Mouse (Mus musculus): ENCODE data around the gene Pes1. TPM values are rescaled to one million over a fixed set of nuclear protein-coding genes. Genes with fewer than 3 reads are reported as not detected.

Pes1 gene
- total and polyA plus RNA-seq, 3 experiments = 240 to 498 (median 301) TPM

DNA sequence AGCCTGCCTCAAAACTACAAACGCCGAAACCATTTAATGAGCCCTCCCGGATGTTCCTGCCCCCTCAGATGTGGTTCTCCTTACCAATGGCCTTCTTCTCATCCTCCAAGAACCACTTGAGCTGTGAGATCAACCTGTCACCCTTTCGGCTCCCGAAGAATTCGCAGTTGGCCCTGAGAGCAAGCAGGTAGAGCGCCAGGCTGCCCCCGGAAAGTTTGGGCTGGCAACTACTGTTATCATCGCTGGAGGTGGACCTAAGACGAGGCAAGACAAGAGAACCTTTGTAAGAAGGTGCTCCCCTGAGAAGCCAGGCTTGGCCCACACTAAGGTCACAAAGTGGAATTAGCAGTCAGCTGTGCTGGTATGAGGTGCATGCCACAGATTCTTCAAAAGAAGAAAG lies 37.9 kb upstream of the Pes1 start:
- H3K36me3 ChIP-seq (ENCODE audit: control insufficient read depth in 1 of 2, insufficient read depth in 2 of 2, low read length in 2 of 2) = peaks cover 0 to 10% of the 10 kb centered on the region in 2 experiments; a peak in 2 of 4 replicates
- H3K9me3 ChIP-seq (replicated peaks; ENCODE audit: insufficient read depth, low read length) = no peaks in the 10 kb centered on the region
- H3K4me3 ChIP-seq (ENCODE audit: control insufficient read depth in 1 of 2, insufficient read depth in 1 of 2, low read depth in 2 of 2, low read length in 2 of 2) = no peak overlapping the region
- H3K27ac ChIP-seq (ENCODE audit: control insufficient read depth, low read depth, low read length) = no peak overlapping the region
- H3K4me1 ChIP-seq (ENCODE audit: control insufficient read depth in 1 of 2, insufficient read depth in 2 of 2, low read length in 2 of 2) = peaks cover 6 to 29% of the 10 kb centered on the region in 2 experiments
- no peak for TF ChIP-seq UBTF (IDR thresholded peaks at IDR 0.05; ENCODE audit: borderline replicate concordance, insufficient read depth, low read depth, low read length)
- no peak for TF ChIP-seq MEF2A (IDR thresholded peaks at IDR 0.05; ENCODE audit: extremely low read depth, insufficient replicate concordance, low read depth, low read length, poor library complexity, severe bottlenecking)
- no peak for TF ChIP-seq TAL1 (IDR thresholded peaks at IDR 0.05; ENCODE audit: low read length)
- no peak for TF ChIP-seq CHD2 (IDR thresholded peaks at IDR 0.05; ENCODE audit: low read length)
- TF ChIP-seq E2F4 (IDR thresholded peaks at IDR 0.05; ENCODE audit: borderline replicate concordance, low read depth, low read length) = no peak
- no peak for TF ChIP-seq MXI1 (IDR thresholded peaks at IDR 0.05; ENCODE audit: low read depth, low read length)
- no peak for TF ChIP-seq USF1 (IDR thresholded peaks at IDR 0.05; ENCODE audit: low read depth, low read length)
- TF ChIP-seq KAT2A (conservative IDR thresholded peaks at IDR 0.05; ENCODE audit: low read depth, low read length) = no peak
- no peak for TF ChIP-seq CHD1 (IDR thresholded peaks at IDR 0.05; ENCODE audit: low read depth, low read length)
- no peak for TF ChIP-seq POLR2A (IDR thresholded peaks at IDR 0.05; ENCODE audit: control insufficient read depth in 1 of 2, insufficient read depth in 1 of 2, low read depth in 1 of 2, low read length in 2 of 2, poor library complexity in 1 of 2)
- TF ChIP-seq SMC3 (IDR thresholded peaks at IDR 0.05; ENCODE audit: low read depth, low read length) = no peak
- no peak for TF ChIP-seq ETS1 (IDR thresholded peaks at IDR 0.05; ENCODE audit: low read depth, low read length)
- no peak for TF ChIP-seq MAZ (IDR thresholded peaks at IDR 0.05; ENCODE audit: low read depth, low read length)
- TF ChIP-seq HCFC1 (IDR thresholded peaks at IDR 0.05; ENCODE audit: low read depth, low read length) = no peak
- no peak for TF ChIP-seq EP300 (IDR thresholded peaks at IDR 0.05; ENCODE audit: low read depth in 1 of 2, low read length in 2 of 2)
- no peak for TF ChIP-seq ELF1 (IDR thresholded peaks at IDR 0.05; ENCODE audit: low read depth, low read length)
- H3K79me2 ChIP-seq (ENCODE audit: control insufficient read depth, insufficient read depth, low read length, poor library complexity) = no peaks in the 10 kb centered on the region
- H3K9ac ChIP-seq (ENCODE audit: control insufficient read depth, low read depth, low read length, poor library complexity, severe bottlenecking) = no peak overlapping the region
- H3K27me3 ChIP-seq (ENCODE audit: control insufficient read depth in 1 of 2, insufficient read depth in 2 of 2, low read length in 2 of 2) = no peaks in the 10 kb centered on the region
- DNase-seq (ENCODE audit: low read depth, low spot score) = no peak

DNA sequence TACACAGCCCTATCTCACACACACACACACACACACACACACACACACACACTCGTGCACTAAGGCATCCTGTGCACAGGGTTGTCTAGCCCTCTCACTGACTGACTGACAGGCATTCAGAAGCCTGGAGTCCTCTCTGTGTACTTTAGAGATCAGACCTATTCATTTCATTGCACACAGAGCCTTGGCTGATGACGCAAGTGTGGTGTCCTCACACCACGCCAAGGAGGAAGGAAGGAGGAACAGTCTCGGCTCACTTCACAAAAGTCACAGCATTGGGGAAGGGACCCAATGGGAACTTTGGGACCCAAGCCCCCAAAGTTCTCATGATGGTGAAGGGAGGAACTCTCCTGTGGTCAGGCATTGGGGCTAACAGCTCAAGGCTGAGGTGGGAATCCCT lies 33.8 kb upstream of the Pes1 start:
- H3K27me3 ChIP-seq (ENCODE audit: control insufficient read depth in 1 of 2, insufficient read depth in 2 of 2, low read length in 2 of 2) = peaks cover 0 to 5% of the 10 kb centered on the region in 2 experiments; a peak in 2 of 4 replicates
- peaks cover 0 to 21% of the 10 kb centered on the region in 2 experiments; a peak in 3 of 4 replicates for H3K4me1 ChIP-seq (ENCODE audit: control insufficient read depth in 1 of 2, insufficient read depth in 2 of 2, low read length in 2 of 2)
- H3K9ac ChIP-seq (ENCODE audit: control insufficient read depth, low read depth, low read length, poor library complexity, severe bottlenecking) = no peak overlapping the region
- no peak overlapping the region for H3K27ac ChIP-seq (ENCODE audit: control insufficient read depth, low read depth, low read length)
- H3K4me3 ChIP-seq (ENCODE audit: control insufficient read depth in 1 of 2, insufficient read depth in 1 of 2, low read depth in 2 of 2, low read length in 2 of 2) = no peak overlapping the region
- H3K79me2 ChIP-seq (ENCODE audit: control insufficient read depth, insufficient read depth, low read length, poor library complexity) = no peaks in the 10 kb centered on the region; the same call in 1 of the 2 replicates
- no peaks in the 10 kb centered on the region for H3K9me3 ChIP-seq (replicated peaks; ENCODE audit: insufficient read depth, low read length)
- peaks cover 0 to 14% of the 10 kb centered on the region in 2 experiments; a peak in 2 of 4 replicates for H3K36me3 ChIP-seq (ENCODE audit: control insufficient read depth in 1 of 2, insufficient read depth in 2 of 2, low read length in 2 of 2)
- no peak for TF ChIP-seq ZC3H11A (IDR thresholded peaks at IDR 0.05; ENCODE audit: low read depth, low read length)
- no peak for TF ChIP-seq CHD1 (IDR thresholded peaks at IDR 0.05; ENCODE audit: low read depth, low read length)
- peak; percentile 34 for DNase-seq (ENCODE audit: low read depth, low spot score)
